Mouse (Mus musculus): ENCODE data around the gene Dnase2b. TPM values are rescaled to one million over a fixed set of nuclear protein-coding genes. Genes with fewer than 3 reads are reported as not detected.

Dnase2b gene
- polyA plus RNA-seq, 1 experiment, result not detected

- TF ChIP-seq GATA1 (IDR thresholded peaks at IDR 0.05; ENCODE audit: low read length), result no peak
These were observed 50.9 kb downstream of the Dnase2b start for GRCm38 (mm10) chr3:146564268-146565064.

- no peak for TF ChIP-seq GATA1 (IDR thresholded peaks at IDR 0.05; ENCODE audit: low read length)
These were observed 52.5 kb downstream of the Dnase2b start for GRCm38 (mm10) chr3:146562936-146563335.

GRCm38 (mm10) chr3:146557507-146557906 lies 57.9 kb downstream of the Dnase2b start:
- TF ChIP-seq GATA1 (IDR thresholded peaks at IDR 0.05; ENCODE audit: low read length), result no peak

- no peak for TF ChIP-seq GATA1 (IDR thresholded peaks at IDR 0.05; ENCODE audit: low read length)
These were observed 58.8 kb downstream of the Dnase2b start for GRCm38 (mm10) chr3:146556567-146556966.

- TF ChIP-seq GATA1 (IDR thresholded peaks at IDR 0.05; ENCODE audit: low read length), result no peak
These were observed 60.6 kb downstream of the Dnase2b start for GRCm38 (mm10) chr3:146554816-146555215.

GRCm38 (mm10) chr3:146543632-146544031 lies 71.8 kb downstream of the Dnase2b start:
- no peak for TF ChIP-seq GATA1 (IDR thresholded peaks at IDR 0.05; ENCODE audit: low read length)

- TF ChIP-seq GATA1 (IDR thresholded peaks at IDR 0.05; ENCODE audit: low read length), result no peak
These were observed 74.7 kb downstream of the Dnase2b start for GRCm38 (mm10) chr3:146540521-146541273.

GRCm38 (mm10) chr3:146534986-146535385 lies 80.4 kb downstream of the Dnase2b start:
- TF ChIP-seq GATA1 (IDR thresholded peaks at IDR 0.05; ENCODE audit: low read length), result no peak

Other genes starting within 250 kb of the Dnase2b start
- gene Ssx2ip, start 211.0 kb downstream of the Dnase2b start, polyA plus RNA-seq (2012), result 31.2 and 40.4 TPM in 2 replicates
- gene Ctbs, start 165.8 kb downstream of the Dnase2b start, polyA plus RNA-seq (2012), result 20.2 and 22.2 TPM in 2 replicates
- 0.53 and 1.2 TPM in 2 replicates for gene Spata1, start 115.8 kb downstream of the Dnase2b start, polyA plus RNA-seq (2012)
- 339 and 472 TPM in 2 replicates for gene Gng5, start 115.8 kb downstream of the Dnase2b start, polyA plus RNA-seq (2012)
- 30.5 and 47.7 TPM in 2 replicates for gene Rpf1, start 94.2 kb downstream of the Dnase2b start, polyA plus RNA-seq (2012)
- not detected in 2 replicates for gene Uox, start 45.2 kb downstream of the Dnase2b start, polyA plus RNA-seq (2012)
- gene 4930503B20Rik, start 35.7 kb upstream of the Dnase2b start, polyA plus RNA-seq (2012), result 0.05 TPM in 1 of 2 replicates, not detected in the other
- gene Samd13, start 70.0 kb upstream of the Dnase2b start, polyA plus RNA-seq (2012), result 0.11 and 0.56 TPM in 2 replicates
- 13.1 and 18.5 TPM in 2 replicates for gene Prkacb, start 197.4 kb upstream of the Dnase2b start, polyA plus RNA-seq (2012)
- gene Ttll7, start 236.8 kb upstream of the Dnase2b start, polyA plus RNA-seq (2012), result not detected in 2 replicates

All from G1E-ER4 (cell line).